ENCODE assay signal across 11 mouse cellular contexts in genomic region chr17:26600913-26601447, GRCm38 (mm10). TPM values are rescaled to one million over a fixed set of nuclear protein-coding genes. Genes with fewer than 3 reads are reported as not detected.
DNase-seq lines count a peak whose midpoint lies in the region; ATAC-seq and TF ChIP-seq lines count a peak whose summit lies in the region.
"Had no signal": no experiment of that assay in that cellular context is flagged by ENCODE, and none has a peak within 500 bp of the region (broad histone marks: within the 10 kb centered on the region; RNA-seq: fewer than 3 reads in every experiment).

No protein-coding gene starts in this region.

- H3K4me2 ChIP-seq in hindbrain, embryonic 12.5 days (replicated peaks), result no peak overlapping the region
- no peak overlapping the region for H3K4me2 ChIP-seq in hindbrain, embryonic 11.5 days (replicated peaks; ENCODE audit: low read depth, low read length)
- 0 out of 2 replicates have a peak overlapping the region, but pooled peaks have one; percentile 21 for H3K4me2 ChIP-seq in liver, embryonic 15.5 days

- no peaks in the 10 kb centered on the region for H3K9me3 ChIP-seq in hindbrain, embryonic 12.5 days (replicated peaks)
- H3K9me3 ChIP-seq in hindbrain, embryonic 11.5 days (ENCODE audit: control insufficient read depth, low read length), result no peaks in the 10 kb centered on the region
- H3K9me3 ChIP-seq in E14TG2a.4 (ENCODE audit: low read length), result no peaks in the 10 kb centered on the region
- no peaks in the 10 kb centered on the region for H3K9me3 ChIP-seq in liver, embryonic 15.5 days (replicated peaks)
- H3K9me3 ChIP-seq: forebrain, embryonic 10.5 days had no signal

- H3K27me3 ChIP-seq in hindbrain, embryonic 12.5 days, result no peaks in the 10 kb centered on the region
- H3K27me3 ChIP-seq in hindbrain, embryonic 11.5 days (ENCODE audit: control insufficient read depth, insufficient read depth, low read length), result no peaks in the 10 kb centered on the region
- H3K27me3 ChIP-seq in E14TG2a.4 (ENCODE audit: insufficient read depth, low read length), result no peaks in the 10 kb centered on the region
- H3K27me3 ChIP-seq in liver, embryonic 15.5 days, result no peaks in the 10 kb centered on the region
- no peaks in the 10 kb centered on the region for H3K27me3 ChIP-seq in kidney, adult 2 months (replicated peaks; ENCODE audit: control insufficient read depth, insufficient read depth, low read length)

- no peak overlapping the region for H3K4me3 ChIP-seq in hindbrain, embryonic 12.5 days
- no peak overlapping the region for H3K4me3 ChIP-seq in hindbrain, embryonic 11.5 days (ENCODE audit: low read depth, low read length)
- H3K4me3 ChIP-seq in E14TG2a.4 (replicated peaks; ENCODE audit: low read length), result peak overlapping the region; percentile 57
- H3K4me3 ChIP-seq in liver, embryonic 15.5 days (replicated peaks), result no peak overlapping the region
- no peak overlapping the region for H3K4me3 ChIP-seq in kidney, adult 2 months (ENCODE audit: insufficient read depth, low read depth, low read length)
- H3K4me3 ChIP-seq: forebrain, embryonic 10.5 days had no signal

- peaks cover 32% of the 10 kb centered on the region for H3K4me1 ChIP-seq in hindbrain, embryonic 12.5 days
- H3K4me1 ChIP-seq in hindbrain, embryonic 11.5 days (replicated peaks; ENCODE audit: control insufficient read depth, insufficient read depth, low read length), result no peaks in the 10 kb centered on the region; the same call in 1 of the 2 replicates
- H3K4me1 ChIP-seq in E14TG2a.4 (replicated peaks; ENCODE audit: low read depth, low read length), result peaks cover 98% of the 10 kb centered on the region
- peaks cover 46% of the 10 kb centered on the region for H3K4me1 ChIP-seq in liver, embryonic 15.5 days (replicated peaks)
- H3K4me1 ChIP-seq in kidney, adult 2 months (ENCODE audit: control insufficient read depth, insufficient read depth, low read length), result peaks cover 30% of the 10 kb centered on the region

- 75% methylated on average over 17 of the region's 17 CpGs for WGBS in hindbrain, embryonic 12.5 days
- 75% methylated on average over 17 of the region's 17 CpGs for WGBS in hindbrain, embryonic 11.5 days
- WGBS in liver, embryonic 15.5 days (ENCODE audit: insufficient replicate concordance), result 49% methylated on average over 17 of the region's 17 CpGs
- WGBS in kidney, adult 2 months, result 64% methylated on average over 17 of the region's 17 CpGs

- H3K27ac ChIP-seq in hindbrain, embryonic 12.5 days, result peak overlapping the region; percentile 55; the same call in 1 of the 2 replicates
- H3K27ac ChIP-seq in hindbrain, embryonic 11.5 days (ENCODE audit: low read depth, low read length), result no peak overlapping the region
- peak overlapping the region; percentile 56 for H3K27ac ChIP-seq in liver, embryonic 15.5 days (replicated peaks)
- no peak overlapping the region for H3K27ac ChIP-seq in kidney, adult 2 months (ENCODE audit: insufficient read depth, low read depth, low read length)
- H3K27ac ChIP-seq: forebrain, embryonic 10.5 days had no signal

- no peak for TF ChIP-seq POLR2A in kidney, adult 2 months (IDR thresholded peaks at IDR 0.05; ENCODE audit: low read depth, low read length)

- ATAC-seq in hindbrain, embryonic 12.5 days (ENCODE audit: low FRiP score), result no peak
- no peak for ATAC-seq in hindbrain, embryonic 11.5 days (ENCODE audit: low FRiP score)
- no peak for ATAC-seq in liver, embryonic 15.5 days (ENCODE audit: insufficient read depth)

- H3K9ac ChIP-seq in hindbrain, embryonic 12.5 days, result no peak overlapping the region
- no peak overlapping the region for H3K9ac ChIP-seq in hindbrain, embryonic 11.5 days (ENCODE audit: low read depth, low read length)
- no peak overlapping the region for H3K9ac ChIP-seq in liver, embryonic 15.5 days

- no peaks in the 10 kb centered on the region for H3K36me3 ChIP-seq in hindbrain, embryonic 12.5 days
- no peaks in the 10 kb centered on the region for H3K36me3 ChIP-seq in hindbrain, embryonic 11.5 days (ENCODE audit: control insufficient read depth, insufficient read depth, low read length)
- peaks cover 39% of the 10 kb centered on the region for H3K36me3 ChIP-seq in E14TG2a.4 (ENCODE audit: insufficient read depth, low read length)
- H3K36me3 ChIP-seq in liver, embryonic 15.5 days (replicated peaks), result no peaks in the 10 kb centered on the region
- no peaks in the 10 kb centered on the region for H3K36me3 ChIP-seq in kidney, adult 2 months (ENCODE audit: control insufficient read depth, insufficient read depth, low read length)

- no peak for DNase-seq in hindbrain, embryonic 11.5 days (ENCODE audit: low spot score)
- DNase-seq in embryo, embryonic 11 days, result peak; percentile 44
- DNase-seq in thymus, postnatal 10 days (ENCODE audit: low spot score in 2 of 2), result no peak
- no peak for DNase-seq in kidney, adult 2 months
- no peak for DNase-seq in left cerebral cortex, adult 9 months (ENCODE audit: low spot score in 2 of 2)
- DNase-seq: layer of hippocampus, postnatal 36 days; thymus, postnatal 14 days had no signal

- TF ChIP-seq CTCF in E14TG2a.4 (conservative IDR thresholded peaks at IDR 0.05; ENCODE audit: low read length), result no peak
- no peak for TF ChIP-seq CTCF in kidney, adult 2 months (conservative IDR thresholded peaks at IDR 0.05; ENCODE audit: insufficient read depth, insufficient read length, low read depth, low read length)

RNA-seq across cellular contexts. Expression of gene Dusp1, which starts 39.1 kb away (rescaled TPM):
- polyA plus RNA-seq in hindbrain, embryonic 12.5 days (2016; fragmentation: Nextera tagmentation; extraction: Ambion mirVana), result 33.0 and 38.5 TPM in 2 replicates
- polyA plus RNA-seq in hindbrain, embryonic 11.5 days (2014; fragmentation: Nextera tagmentation; extraction: Ambion mirVana), result 34.9 and 39.0 TPM in 2 replicates
- 29.6 and 31.2 TPM in 2 replicates for polyA plus RNA-seq in liver, embryonic 15.5 days (2015; fragmentation: Nextera tagmentation; extraction: Ambion mirVana)
- 52.4 and 66.1 TPM in 2 replicates for polyA plus RNA-seq in kidney, adult 2 months (2012; rRNA removed)

RNA-seq across cellular contexts. Expression of gene Ergic1, which starts 39.7 kb away (rescaled TPM):
- polyA plus RNA-seq in hindbrain, embryonic 12.5 days (2016; fragmentation: Nextera tagmentation; extraction: Ambion mirVana), result 85.3 and 90.3 TPM in 2 replicates
- polyA plus RNA-seq in hindbrain, embryonic 11.5 days (2014; fragmentation: Nextera tagmentation; extraction: Ambion mirVana), result 112 and 119 TPM in 2 replicates
- 33.8 and 35.7 TPM in 2 replicates for polyA plus RNA-seq in liver, embryonic 15.5 days (2015; fragmentation: Nextera tagmentation; extraction: Ambion mirVana)
- polyA plus RNA-seq in kidney, adult 2 months (2012; rRNA removed), result 131 and 141 TPM in 2 replicates

Comparison
In these comparisons a context has a peak if more than half of its experiments do, and no peak if none do; other contexts are left out.
1. H3K27ac ChIP-seq: peak in hindbrain, embryonic 12.5 days (single experiment) and liver, embryonic 15.5 days (single experiment); none in hindbrain, embryonic 11.5 days (single experiment) and kidney, adult 2 months (single experiment).